In genomic region chr4:101372283-101372682, GRCm38 (mm10) we compare ENCODE assay signal across 24 mouse cellular contexts. TPM values are rescaled to one million over a fixed set of nuclear protein-coding genes. Genes with fewer than 3 reads are reported as not detected.
DNase-seq lines count a peak whose midpoint lies in the region; ATAC-seq and TF ChIP-seq lines count a peak whose summit lies in the region.
"Had no signal": no experiment of that assay in that cellular context is flagged by ENCODE, and none has a peak within 500 bp of the region (broad histone marks: within the 10 kb centered on the region; RNA-seq: fewer than 3 reads in every experiment).

No protein-coding gene starts in this region.

- H3K27me3 ChIP-seq in intestine, postnatal 0 days (replicated peaks; ENCODE audit: control insufficient read depth, insufficient read depth, low read length), result no peaks in the 10 kb centered on the region
- no peaks in the 10 kb centered on the region for H3K27me3 ChIP-seq in intestine, embryonic 15.5 days (replicated peaks)
- H3K27me3 ChIP-seq in CH12.LX (replicated peaks), result no peaks in the 10 kb centered on the region
- H3K27me3 ChIP-seq: embryonic facial prominence, embryonic 12.5 days; embryonic facial prominence, embryonic 15.5 days; heart, embryonic 12.5 days; heart, embryonic 15.5 days; hindbrain, embryonic 13.5 days had no signal

- TF ChIP-seq EP300 in CH12.LX (IDR thresholded peaks at IDR 0.05; ENCODE audit: low read length), result no peak

- H3K27ac ChIP-seq in intestine, postnatal 0 days (ENCODE audit: low read depth, low read length), result no peak overlapping the region
- no peak overlapping the region for H3K27ac ChIP-seq in intestine, embryonic 15.5 days
- no peak overlapping the region for H3K27ac ChIP-seq in CH12.LX (ENCODE audit: insufficient read depth, low read depth)
- H3K27ac ChIP-seq: embryonic facial prominence, embryonic 12.5 days; embryonic facial prominence, embryonic 15.5 days; heart, embryonic 15.5 days; hindbrain, embryonic 10.5 days; hindbrain, embryonic 13.5 days had no signal

- H3K9me3 ChIP-seq in intestine, postnatal 0 days (ENCODE audit: control insufficient read depth), result no peaks in the 10 kb centered on the region
- no peaks in the 10 kb centered on the region for H3K9me3 ChIP-seq in intestine, embryonic 15.5 days
- no peaks in the 10 kb centered on the region for H3K9me3 ChIP-seq in CH12.LX (replicated peaks; ENCODE audit: low read length)
- H3K9me3 ChIP-seq: embryonic facial prominence, embryonic 12.5 days; embryonic facial prominence, embryonic 15.5 days; G1E; heart, embryonic 12.5 days; heart, embryonic 15.5 days; hindbrain, embryonic 10.5 days; hindbrain, embryonic 13.5 days had no signal

- DNase-seq in 416B (ENCODE audit: low read depth) (peak; percentile 42), CH12.LX (ENCODE audit: extremely low read depth) (no peak)
- no peak for DNase-seq in right cerebral cortex, postnatal 4 days
- DNase-seq: adrenal gland, postnatal 10 days; adrenal gland, postnatal 36 days; cerebellum, adult 18-20 months; cerebellum, adult 9-11 months; forebrain, postnatal 0 days; gastrocnemius, postnatal 25 days; heart, postnatal 10 days; heart, postnatal 36 days had no signal

- WGBS in intestine, postnatal 0 days, result 66% methylated on average over 2 of the region's 2 CpGs
- 63% methylated on average over 2 of the region's 2 CpGs for WGBS in intestine, embryonic 15.5 days

- no peaks in the 10 kb centered on the region for H3K36me3 ChIP-seq in intestine, postnatal 0 days (ENCODE audit: control insufficient read depth, insufficient read depth)
- no peaks in the 10 kb centered on the region for H3K36me3 ChIP-seq in intestine, embryonic 15.5 days
- no peaks in the 10 kb centered on the region for H3K36me3 ChIP-seq in CH12.LX (replicated peaks in 1 of 2; ENCODE audit: control insufficient read depth in 1 of 2, insufficient read depth in 1 of 2, low read length in 1 of 2)
- H3K36me3 ChIP-seq: embryonic facial prominence, embryonic 12.5 days; embryonic facial prominence, embryonic 15.5 days; G1E; heart, embryonic 12.5 days; heart, embryonic 15.5 days; hindbrain, embryonic 10.5 days; hindbrain, embryonic 13.5 days had no signal

- no peak for TF ChIP-seq POLR2A in CH12.LX (IDR thresholded peaks at IDR 0.05; ENCODE audit: low read depth, low read length)

- no peaks in the 10 kb centered on the region for H3K4me1 ChIP-seq in intestine, postnatal 0 days (replicated peaks; ENCODE audit: control insufficient read depth, insufficient read depth, low read length)
- H3K4me1 ChIP-seq in intestine, embryonic 15.5 days (replicated peaks), result no peaks in the 10 kb centered on the region
- no peaks in the 10 kb centered on the region for H3K4me1 ChIP-seq in CH12.LX (ENCODE audit: control insufficient read depth in 1 of 2, insufficient read depth in 2 of 2)
- H3K4me1 ChIP-seq: embryonic facial prominence, embryonic 12.5 days; embryonic facial prominence, embryonic 15.5 days; heart, embryonic 12.5 days; heart, embryonic 15.5 days; hindbrain, embryonic 10.5 days; hindbrain, embryonic 13.5 days had no signal

- no peaks in the 10 kb centered on the region for H3K79me2 ChIP-seq in CH12.LX (replicated peaks; ENCODE audit: control insufficient read depth, extremely low read depth, insufficient read depth, poor library complexity, severe bottlenecking)

- no peak overlapping the region for H3K4me3 ChIP-seq in intestine, postnatal 0 days (ENCODE audit: low read depth, low read length)
- H3K4me3 ChIP-seq in intestine, embryonic 15.5 days (replicated peaks), result no peak overlapping the region
- H3K4me3 ChIP-seq in CH12.LX (replicated peaks in 1 of 3; ENCODE audit: low read depth in 2 of 3, low read length in 2 of 3, poor library complexity in 1 of 3), result no peak overlapping the region
- H3K4me3 ChIP-seq: embryonic facial prominence, embryonic 12.5 days; embryonic facial prominence, embryonic 15.5 days; heart, embryonic 12.5 days; heart, embryonic 15.5 days; hindbrain, embryonic 10.5 days; hindbrain, embryonic 13.5 days had no signal

- no peak overlapping the region for H3K9ac ChIP-seq in intestine, postnatal 0 days (ENCODE audit: low read depth, low read length)
- no peak overlapping the region for H3K9ac ChIP-seq in intestine, embryonic 15.5 days
- no peak overlapping the region for H3K9ac ChIP-seq in CH12.LX (ENCODE audit: insufficient read depth, low read depth)
- H3K9ac ChIP-seq: embryonic facial prominence, embryonic 12.5 days; embryonic facial prominence, embryonic 15.5 days; forebrain, postnatal 0 days; heart, embryonic 12.5 days; heart, embryonic 15.5 days; hindbrain, embryonic 13.5 days had no signal

- 0 out of 2 replicates have a peak, but pooled peaks have one; percentile 25 for TF ChIP-seq CTCF in intestine, postnatal 0 days (IDR thresholded peaks at IDR 0.05; ENCODE audit: low read depth)
- TF ChIP-seq CTCF in CH12.LX (conservative IDR thresholded peaks at IDR 0.05 in 1 of 2, IDR thresholded peaks at IDR 0.05 in 1 of 2; ENCODE audit: low read depth in 2 of 2, low read length in 2 of 2), result peak in 1 of 2 experiments; percentile 30; a peak in 1 of 4 replicates

- TF ChIP-seq RAD21 in CH12.LX (IDR thresholded peaks at IDR 0.05; ENCODE audit: low read depth, low read length), result peak; percentile 6; the same call in 1 of the 2 replicates

- dilution Hi-C loops in CH12.LX (cut with MboI; ENCODE audit: extremely low pct_ligation_motif_present, extremely low pct_unique_long_range_greater_than_20kb, low sequenced_read_pairs), result no loop called here

- ATAC-seq in intestine, postnatal 0 days, result no peak
- ATAC-seq in intestine, embryonic 15.5 days, result no peak
- peak; percentile 61 for ATAC-seq in megakaryocyte progenitor cell, adult 5-6 weeks (replicated peaks; ENCODE audit: poor library complexity)
- ATAC-seq: forebrain, embryonic 14.5 days; forebrain, postnatal 0 days; hindbrain, embryonic 16.5 days; intestine, embryonic 16.5 days had no signal

- H3K4me2 ChIP-seq in intestine, postnatal 0 days (replicated peaks; ENCODE audit: low read depth), result no peak overlapping the region
- H3K4me2 ChIP-seq in intestine, embryonic 15.5 days (replicated peaks), result no peak overlapping the region
- no peak overlapping the region for H3K4me2 ChIP-seq in CH12.LX (ENCODE audit: insufficient read depth, low read depth, poor library complexity, severe bottlenecking)
- H3K4me2 ChIP-seq: embryonic facial prominence, embryonic 12.5 days; embryonic facial prominence, embryonic 15.5 days; heart, embryonic 12.5 days; heart, embryonic 15.5 days; hindbrain, embryonic 13.5 days had no signal

- in situ Hi-C loops in CH12.LX (cut with MboI; ENCODE audit: low pct_ligation_motif_present, low pct_unique_long_range_greater_than_20kb, low sequenced_read_pairs), result no loop called here

TF ChIP-seq in CH12.LX, 34 proteins besides CTCF, POLR2A, EP300 and RAD21:
- TF ChIP-seq JUN (IDR thresholded peaks at IDR 0.05; ENCODE audit: insufficient read depth, low read depth, low read length) (no peak), TBP (conservative IDR thresholded peaks at IDR 0.05; ENCODE audit: low read depth, low read length) (no peak), MAZ (IDR thresholded peaks at IDR 0.05; ENCODE audit: low read depth, low read length) (no peak), TCF12 (IDR thresholded peaks at IDR 0.05; ENCODE audit: low read depth, low read length) (no peak), USF2 (conservative IDR thresholded peaks at IDR 0.05; ENCODE audit: low read depth, low read length) (no peak), E2F4 (IDR thresholded peaks at IDR 0.05; ENCODE audit: insufficient replicate concordance, low read depth, low read length) (no peak), SIN3A (IDR thresholded peaks at IDR 0.05; ENCODE audit: low read length) (no peak), ZC3H11A (IDR thresholded peaks at IDR 0.05; ENCODE audit: low read depth, low read length) (no peak), MXI1 (IDR thresholded peaks at IDR 0.05; ENCODE audit: low read depth, low read length) (no peak), ELF1 (IDR thresholded peaks at IDR 0.05; ENCODE audit: low read depth, low read length) (no peak), POLR2AphosphoS2 (IDR thresholded peaks at IDR 0.05; ENCODE audit: low read depth, low read length) (no peak), RCOR1 (conservative IDR thresholded peaks at IDR 0.05; ENCODE audit: low read depth, low read length) (no peak), MEF2A (IDR thresholded peaks at IDR 0.05; ENCODE audit: borderline replicate concordance, low read depth, low read length) (no peak), ZMIZ1 (IDR thresholded peaks at IDR 0.05; ENCODE audit: low read depth, low read length) (no peak), SMC3 (IDR thresholded peaks at IDR 0.05; ENCODE audit: low read depth, low read length) (no peak; the same call in 1 of the 2 replicates), HCFC1 (IDR thresholded peaks at IDR 0.05; ENCODE audit: low read depth, low read length) (no peak), KAT2A (IDR thresholded peaks at IDR 0.05; ENCODE audit: insufficient replicate concordance, low read length) (no peak), CHD1 (IDR thresholded peaks at IDR 0.05; ENCODE audit: low read depth, low read length) (no peak), ETS1 (conservative IDR thresholded peaks at IDR 0.05; ENCODE audit: low read depth, low read length) (no peak)
TF ChIP-seq in CH12.LX: peak in this region for 0.

RNA-seq across cellular contexts. Expression of gene Ak4, which starts 46.8 kb away (rescaled TPM):
- polyA plus RNA-seq in intestine, postnatal 0 days (2015; fragmentation: Nextera tagmentation; extraction: Ambion mirVana), result 1.6 and 2.0 TPM in 2 replicates
- polyA plus RNA-seq in intestine, embryonic 15.5 days (2015; fragmentation: Nextera tagmentation; extraction: Ambion mirVana), result 19.4 and 25.1 TPM in 2 replicates
- total RNA-seq in CH12.LX (2012; rRNA removed), result 12.5 and 23.0 TPM in 2 replicates
- 42.4 and 49.4 TPM in 2 replicates for total RNA-seq in CH12.LX (2014; rRNA removed)
- 10.6 and 11.8 TPM in 2 replicates for polyA plus RNA-seq in CH12.LX (2012; ENCODE audit: insufficient read length, low read depth)
- total RNA-seq in megakaryocyte progenitor cell, adult 5-6 weeks (2015), result 11.9 and 13.5 TPM in 2 replicates
- total RNA-seq in megakaryocyte progenitor cell, adult 5-6 weeks (2017), result 20.3 and 23.2 TPM in 2 replicates
- total RNA-seq: G1E had no signal
- polyA plus RNA-seq: G1E had no signal
